Mouse (Mus musculus) limb, embryonic 14.5 days (tissue): Measurements from ENCODE around the gene Irf2bp2. TPM values are rescaled to one million over a fixed set of nuclear protein-coding genes. Genes with fewer than 3 reads are reported as not detected.

ENCODE experiments used
- ATAC-seq: fragments of 200-750 bp; cut with Nextera tagmentation; 2 replicates; pipeline ENCODE4 v1.8.0; 2017; ENCODE audit warnings: low read depth, moderate number of reproducible peaks, moderate TSS enrichment; ENCODE audit not compliant: low FRiP score
- DNase-seq: peaks from one replicate; pipeline ENCODE4 v3.0.0-alpha.2; 2015; ENCODE audit warnings: low spot score
- H3K27ac ChIP-seq: fragments of 300-500 bp; sonication (generic); replicated peaks from 2 replicates; pipeline ENCODE4 v1.5.1; 2014; ENCODE audit warnings: low read depth, mild to moderate bottlenecking, low read length, moderate library complexity, mixed read lengths
- H3K27me3 ChIP-seq: fragments of 300-500 bp; sonication (generic); 2 replicates; pipeline ENCODE4 v1.6.1; 2014; ENCODE audit warnings: low read length, mixed read lengths; ENCODE audit not compliant: control insufficient read depth, insufficient read depth
- H3K36me3 ChIP-seq: fragments of 300-500 bp; sonication (generic); 2 replicates; pipeline ENCODE4 v1.6.1; 2014; ENCODE audit warnings: mild to moderate bottlenecking, low read length, moderate library complexity, mixed read lengths; ENCODE audit not compliant: control insufficient read depth, insufficient read depth
- H3K4me1 ChIP-seq: fragments of 300-500 bp; sonication (generic); 2 replicates; pipeline ENCODE4 v1.6.1; 2014; ENCODE audit warnings: antibody characterized with exemption, low read length, mixed read lengths; ENCODE audit not compliant: control insufficient read depth, insufficient read depth
- H3K4me2 ChIP-seq: fragments of 300-500 bp; sonication (generic); replicated peaks from 2 replicates; pipeline ENCODE4 v1.6.1; 2014; ENCODE audit warnings: low read depth, mild to moderate bottlenecking, low read length, moderate library complexity; ENCODE audit not compliant: severe bottlenecking
- H3K4me3 ChIP-seq: fragments of 300-500 bp; sonication (generic); replicated peaks from 2 replicates; pipeline ENCODE4 v1.5.1; 2014; ENCODE audit warnings: low read length
- H3K9ac ChIP-seq: fragments of 300-500 bp; sonication (generic); 2 replicates; pipeline ENCODE4 v1.6.1; 2014; ENCODE audit warnings: mild to moderate bottlenecking, low read depth, low read length, moderate library complexity; ENCODE audit not compliant: severe bottlenecking
- H3K9me3 ChIP-seq: fragments of 300-500 bp; sonication (generic); 2 replicates; pipeline ENCODE4 v1.6.1; 2016; ENCODE audit warnings: low read length; ENCODE audit not compliant: control insufficient read depth
- POLR2A ChIP-seq: fragments of 200-500 bp; IDR thresholded peaks from 2 replicates; pipeline ENCODE4 v1.8.0; 2012; ENCODE audit warnings: inconsistent platforms, mild to moderate bottlenecking, moderate library complexity, borderline replicate concordance; ENCODE audit not compliant: insufficient read depth, insufficient read length; ENCODE audit errors: extremely low read depth
- WGBS: fragments of 180-500 bp; shearing (Covaris S2); extraction: QIAGEN DNeasy Blood & Tissue Kit; methylation state at CpG from one replicate; pipeline ENCODE4 v1.1.7; 2014; 5-methylcytosine and 5-hydroxymethylcytosine counted together
- polyA plus RNA-seq, 2 experiments: library from polyadenylated mRNA; depleted of rRNA in 1 of 2; stranded (reverse) in 1 of 2; unstranded in 1 of 2; fragments of >200 nt; fragmentation: Nextera tagmentation in 1 of 2; extraction: Ambion mirVana in 1 of 2; gene quantifications; 2 replicates each; pipeline versions ENCODE4 v1.2.1 to v1.2.3; 2012 to 2014

Irf2bp2 gene
- polyA plus RNA-seq, 2 experiments, result 10.1 to 44.5 TPM

DNA sequence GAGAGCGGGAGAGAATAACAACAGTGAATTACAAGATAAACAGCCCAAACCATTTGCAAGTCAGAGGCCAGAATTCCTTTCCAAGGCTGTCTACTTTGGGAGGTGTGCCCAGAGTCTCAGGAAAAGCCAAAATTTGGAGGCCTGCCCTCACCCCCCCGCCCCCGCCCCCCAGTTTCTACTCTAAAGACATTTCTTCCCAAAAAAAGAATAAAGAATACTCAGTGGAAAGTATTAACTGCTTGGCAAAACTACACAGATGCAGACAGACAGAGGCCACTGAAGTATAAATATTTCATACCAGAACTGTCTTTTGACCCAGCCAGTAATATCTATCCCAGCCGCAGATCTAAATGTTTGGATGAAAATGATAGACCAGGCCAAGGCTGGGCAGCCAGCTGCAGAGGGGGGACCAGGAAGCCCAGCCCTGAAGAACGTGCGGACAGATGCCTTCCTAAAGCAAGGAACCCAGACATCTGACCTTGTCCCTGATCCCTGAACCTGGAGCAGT is 40.8 kb upstream of the Irf2bp2 start:
- no peak for TF ChIP-seq POLR2A
- Histone ChIP-seq H3K36me3 (no peaks in the 10 kb centered on the region), H3K9ac (no peak overlapping the region), H3K27ac (no peak overlapping the region), H3K9me3 (no peaks in the 10 kb centered on the region), H3K4me1 (0 out of 2 replicates have a peak, but pooled peaks cover 4% of the 10 kb centered on the region), H3K4me3 (no peak overlapping the region), H3K27me3 (no peaks in the 10 kb centered on the region), H3K4me2 (no peak overlapping the region)
- 72% methylated on average over 6 of the region's 6 CpGs for WGBS
- ATAC-seq (no peak), DNase-seq (no peak)

- WGBS, result 92% methylated on average over 3 of the region's 3 CpGs
- Histone ChIP-seq H3K4me3 (no peak overlapping the region), H3K9me3 (no peaks in the 10 kb centered on the region), H3K36me3 (no peaks in the 10 kb centered on the region), H3K27me3 (no peaks in the 10 kb centered on the region), H3K27ac (no peak overlapping the region), H3K9ac (no peak overlapping the region), H3K4me1 (no peaks in the 10 kb centered on the region), H3K4me2 (no peak overlapping the region)
- DNase-seq (no peak), ATAC-seq (no peak)
- no peak for TF ChIP-seq POLR2A
These were observed 34.8 kb upstream of the Irf2bp2 start for GRCm38 (mm10) chr8:126628616-126629015.

- DNase-seq (no peak), ATAC-seq (no peak)
- H3K36me3 ChIP-seq, result no peaks in the 10 kb centered on the region
- no peak overlapping the region for H3K27ac ChIP-seq
- H3K9ac ChIP-seq, result no peak overlapping the region
- no peak overlapping the region for H3K4me3 ChIP-seq
- H3K4me1 ChIP-seq, result no peaks in the 10 kb centered on the region
- H3K9me3 ChIP-seq, result no peaks in the 10 kb centered on the region
- WGBS, result 69% methylated on average over 11 of the region's 11 CpGs
- H3K27me3 ChIP-seq, result no peaks in the 10 kb centered on the region
- H3K4me2 ChIP-seq, result no peak overlapping the region
- no peak for TF ChIP-seq POLR2A
These were observed 32.6 kb upstream of the Irf2bp2 start for GRCm38 (mm10) chr8:126626415-126626814.

GRCm38 (mm10) chr8:126622111-126622795 is 28.5 kb upstream of the Irf2bp2 start:
- ATAC-seq, result no peak

DNA sequence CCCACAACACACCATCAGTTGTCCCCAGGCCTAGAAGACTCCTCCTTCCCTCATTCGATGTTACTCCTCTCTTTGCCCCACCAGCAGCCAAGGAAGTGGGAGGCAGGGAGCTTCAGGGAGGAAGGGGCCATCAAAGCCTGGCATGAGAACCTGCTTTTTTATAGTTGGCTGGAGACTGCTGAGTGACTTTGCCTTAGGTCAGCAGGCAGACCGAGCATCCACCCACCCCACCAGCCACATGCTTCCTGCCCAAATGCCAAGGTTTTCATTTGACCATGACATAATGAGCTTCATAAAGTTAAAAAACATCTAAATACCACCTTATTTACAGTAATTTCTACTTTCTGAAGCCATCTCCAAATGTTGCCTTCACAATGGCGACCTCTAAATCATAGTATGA is 26.9 kb upstream of the Irf2bp2 start:
- DNase-seq (no peak), ATAC-seq (no peak)
- no peaks in the 10 kb centered on the region for H3K36me3 ChIP-seq
- peaks cover 3% of the 10 kb centered on the region for H3K4me1 ChIP-seq
- no peak overlapping the region for H3K4me3 ChIP-seq
- H3K27ac ChIP-seq, result no peak overlapping the region
- no peak for TF ChIP-seq POLR2A
- H3K4me2 ChIP-seq, result no peak overlapping the region
- no peaks in the 10 kb centered on the region for H3K27me3 ChIP-seq
- WGBS, result 60% methylated on average over 3 of the region's 3 CpGs
- H3K9ac ChIP-seq, result no peak overlapping the region
- no peaks in the 10 kb centered on the region for H3K9me3 ChIP-seq

More at GRCm38 (mm10) chr8:126622111-126622795, 28.5 kb upstream of the Irf2bp2 start:
- Histone ChIP-seq H3K9ac (no peak overlapping the region), H3K27me3 (no peaks in the 10 kb centered on the region), H3K9me3 (no peaks in the 10 kb centered on the region), H3K4me1 (no peaks in the 10 kb centered on the region; the same call in 1 of the 2 replicates), H3K27ac (no peak overlapping the region), H3K4me3 (no peak overlapping the region), H3K4me2 (no peak overlapping the region), H3K36me3 (no peaks in the 10 kb centered on the region)
- DNase-seq, result no peak
- WGBS, result 77% methylated on average over 9 of the region's 9 CpGs
- TF ChIP-seq POLR2A, result no peak
